Mouse (Mus musculus): Measurements from ENCODE around the gene Tdrd1. TPM values are rescaled to one million over a fixed set of nuclear protein-coding genes. Genes with fewer than 3 reads are reported as not detected.

Gene Tdrd1
- polyA plus RNA-seq, 1 experiment = 0.09 TPM

DNA sequence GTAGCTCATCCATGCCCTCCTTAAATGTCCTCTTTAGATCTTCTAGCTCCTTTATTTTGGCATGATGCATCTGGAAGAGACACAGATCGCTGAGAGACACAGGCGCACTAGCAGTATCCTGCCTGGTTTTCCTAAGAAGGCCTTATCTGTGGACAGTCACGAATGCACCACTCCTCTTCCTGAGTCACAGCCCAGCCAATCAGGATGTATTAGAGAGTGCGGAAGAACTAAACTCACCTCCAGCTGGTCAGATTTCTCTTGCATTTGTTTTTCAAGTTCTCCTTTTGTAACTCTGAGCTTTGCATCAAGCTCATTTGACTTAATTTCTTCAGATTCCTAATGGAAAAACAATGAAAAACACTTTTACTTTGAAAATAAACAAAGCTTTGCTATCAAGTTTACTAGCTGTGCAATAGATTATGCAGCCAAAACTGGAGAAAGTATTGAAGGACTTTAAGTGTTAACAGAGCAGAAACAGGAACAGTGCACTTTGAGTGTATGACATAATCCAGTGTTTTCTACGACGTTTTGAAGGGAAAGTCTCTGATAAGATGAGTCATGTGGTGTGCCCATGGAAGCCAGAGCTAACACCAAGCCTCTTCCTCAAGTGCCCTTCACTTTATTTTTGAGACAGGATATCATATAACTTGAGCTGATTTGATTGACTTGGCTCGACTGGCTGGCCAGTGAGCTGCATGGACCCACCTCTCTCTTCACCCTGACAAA, 24.9 kb upstream of the Tdrd1 start:
- Histone ChIP-seq H3K27me3 (ENCODE audit: control insufficient read depth, insufficient read depth, low read length) (no peaks in the 10 kb centered on the region), H3K4me1 (replicated peaks; ENCODE audit: control insufficient read depth, insufficient read depth, low read length) (no peaks in the 10 kb centered on the region), H3K27ac (ENCODE audit: control insufficient read depth, insufficient read depth, low read length) (no peak overlapping the region), H3K4me3 (ENCODE audit: control insufficient read depth, insufficient read depth, low read length) (no peak overlapping the region), H3K36me3 (ENCODE audit: control insufficient read depth, insufficient read depth, low read length) (peaks cover 41% of the 10 kb centered on the region)
- 89% methylated on average over 7 of the region's 7 CpGs for WGBS
- TF ChIP-seq CTCF (IDR thresholded peaks at IDR 0.05; ENCODE audit: borderline replicate concordance, control insufficient read depth, extremely low read depth, insufficient read depth, low read length, poor library complexity) = no peak
- TF ChIP-seq POLR2A (IDR thresholded peaks at IDR 0.05; ENCODE audit: control insufficient read depth, extremely low read depth, insufficient read depth, low read length, poor library complexity) = no peak
- no peak for DNase-seq

GRCm38 (mm10) chr19:56801656-56802351, 24.2 kb upstream of the Tdrd1 start:
- H3K4me3 ChIP-seq (ENCODE audit: control insufficient read depth, insufficient read depth, low read length) = no peak overlapping the region
- no peak for DNase-seq
- peaks cover 41% of the 10 kb centered on the region for H3K36me3 ChIP-seq (ENCODE audit: control insufficient read depth, insufficient read depth, low read length)
- TF ChIP-seq CTCF (IDR thresholded peaks at IDR 0.05; ENCODE audit: borderline replicate concordance, control insufficient read depth, extremely low read depth, insufficient read depth, low read length, poor library complexity) = no peak
- TF ChIP-seq POLR2A (IDR thresholded peaks at IDR 0.05; ENCODE audit: control insufficient read depth, extremely low read depth, insufficient read depth, low read length, poor library complexity) = no peak
- 96% methylated on average over 10 of the region's 10 CpGs for WGBS
- H3K27me3 ChIP-seq (ENCODE audit: control insufficient read depth, insufficient read depth, low read length) = no peaks in the 10 kb centered on the region
- no peaks in the 10 kb centered on the region for H3K4me1 ChIP-seq (replicated peaks; ENCODE audit: control insufficient read depth, insufficient read depth, low read length)
- H3K27ac ChIP-seq (ENCODE audit: control insufficient read depth, insufficient read depth, low read length) = no peak overlapping the region

GRCm38 (mm10) chr19:56802352-56802746, 23.7 kb upstream of the Tdrd1 start:
- H3K27ac ChIP-seq (ENCODE audit: control insufficient read depth, insufficient read depth, low read length) = no peak overlapping the region
- no peaks in the 10 kb centered on the region for H3K4me1 ChIP-seq (replicated peaks; ENCODE audit: control insufficient read depth, insufficient read depth, low read length)
- peaks cover 43% of the 10 kb centered on the region for H3K36me3 ChIP-seq (ENCODE audit: control insufficient read depth, insufficient read depth, low read length)
- 94% methylated on average over 3 of the region's 3 CpGs for whole genome bisulfite sequencing
- no peaks in the 10 kb centered on the region for H3K27me3 ChIP-seq (ENCODE audit: control insufficient read depth, insufficient read depth, low read length)
- H3K4me3 ChIP-seq (ENCODE audit: control insufficient read depth, insufficient read depth, low read length) = no peak overlapping the region
- DNase-seq = no peak
- TF ChIP-seq POLR2A (IDR thresholded peaks at IDR 0.05; ENCODE audit: control insufficient read depth, extremely low read depth, insufficient read depth, low read length, poor library complexity) (no peak), CTCF (IDR thresholded peaks at IDR 0.05; ENCODE audit: borderline replicate concordance, control insufficient read depth, extremely low read depth, insufficient read depth, low read length, poor library complexity) (no peak)

DNA sequence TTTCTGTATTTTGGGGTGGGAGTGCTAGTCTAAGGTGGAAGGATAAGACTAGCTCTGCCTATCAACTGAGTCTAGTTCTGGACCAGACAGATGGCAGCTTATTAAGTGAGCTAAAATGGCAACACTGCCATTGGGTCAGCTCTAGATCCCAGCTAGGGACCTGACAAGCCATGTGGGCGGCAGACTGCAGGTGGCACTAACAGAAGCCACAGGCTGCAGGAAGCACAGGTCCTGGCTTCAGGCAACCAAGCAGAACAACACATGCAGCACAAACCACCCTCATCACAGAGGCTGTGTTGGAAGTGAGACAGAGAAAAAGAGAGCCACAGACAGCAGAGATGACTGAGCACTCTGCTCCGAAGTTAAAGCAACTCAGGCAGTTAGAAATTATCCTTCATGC, 20.6 kb upstream of the Tdrd1 start:
- TF ChIP-seq CTCF (IDR thresholded peaks at IDR 0.05; ENCODE audit: borderline replicate concordance, control insufficient read depth, extremely low read depth, insufficient read depth, low read length, poor library complexity) (no peak), POLR2A (IDR thresholded peaks at IDR 0.05; ENCODE audit: control insufficient read depth, extremely low read depth, insufficient read depth, low read length, poor library complexity) (no peak)
- WGBS = 56% methylated on average over 2 of the region's 2 CpGs
- Histone ChIP-seq H3K27ac (ENCODE audit: control insufficient read depth, insufficient read depth, low read length) (no peak overlapping the region), H3K4me3 (ENCODE audit: control insufficient read depth, insufficient read depth, low read length) (no peak overlapping the region), H3K27me3 (ENCODE audit: control insufficient read depth, insufficient read depth, low read length) (no peaks in the 10 kb centered on the region), H3K4me1 (replicated peaks; ENCODE audit: control insufficient read depth, insufficient read depth, low read length) (no peaks in the 10 kb centered on the region), H3K36me3 (ENCODE audit: control insufficient read depth, insufficient read depth, low read length) (peaks cover 28% of the 10 kb centered on the region)
- no peak for DNase-seq

DNA sequence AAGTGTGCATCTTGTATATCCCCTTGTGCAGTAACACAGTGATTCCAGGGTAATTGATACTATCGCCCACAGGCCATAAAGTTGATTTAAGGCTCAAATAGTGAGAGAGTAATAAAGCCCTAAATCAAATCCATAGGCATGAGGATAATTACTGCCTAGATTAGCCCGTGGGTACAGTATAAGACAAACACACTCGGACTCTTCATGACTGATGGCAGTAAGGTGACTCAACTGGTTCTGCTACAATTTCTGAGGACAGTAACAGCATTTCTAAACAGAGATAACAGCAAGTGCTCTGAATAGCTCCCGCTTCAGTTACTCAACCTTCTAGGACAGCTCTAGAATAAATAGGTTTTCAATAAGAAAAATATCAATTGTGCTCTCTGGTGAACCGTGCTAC, 18.9 kb upstream of the Tdrd1 start:
- Histone ChIP-seq H3K4me3 (ENCODE audit: control insufficient read depth, insufficient read depth, low read length) (no peak overlapping the region), H3K4me1 (replicated peaks; ENCODE audit: control insufficient read depth, insufficient read depth, low read length) (no peaks in the 10 kb centered on the region), H3K27me3 (ENCODE audit: control insufficient read depth, insufficient read depth, low read length) (no peaks in the 10 kb centered on the region), H3K27ac (ENCODE audit: control insufficient read depth, insufficient read depth, low read length) (no peak overlapping the region), H3K36me3 (ENCODE audit: control insufficient read depth, insufficient read depth, low read length) (peaks cover 14% of the 10 kb centered on the region)
- WGBS = 94% methylated on average over 5 of the region's 5 CpGs
- TF ChIP-seq CTCF (IDR thresholded peaks at IDR 0.05; ENCODE audit: borderline replicate concordance, control insufficient read depth, extremely low read depth, insufficient read depth, low read length, poor library complexity) (no peak), POLR2A (IDR thresholded peaks at IDR 0.05; ENCODE audit: control insufficient read depth, extremely low read depth, insufficient read depth, low read length, poor library complexity) (no peak)
- DNase-seq = no peak

GRCm38 (mm10) chr19:56808771-56809170, 17.2 kb upstream of the Tdrd1 start:
- Histone ChIP-seq H3K4me3 (ENCODE audit: control insufficient read depth, insufficient read depth, low read length) (no peak overlapping the region), H3K27me3 (ENCODE audit: control insufficient read depth, insufficient read depth, low read length) (no peaks in the 10 kb centered on the region), H3K36me3 (ENCODE audit: control insufficient read depth, insufficient read depth, low read length) (peaks cover 14% of the 10 kb centered on the region), H3K27ac (ENCODE audit: control insufficient read depth, insufficient read depth, low read length) (no peak overlapping the region), H3K4me1 (replicated peaks; ENCODE audit: control insufficient read depth, insufficient read depth, low read length) (no peaks in the 10 kb centered on the region)
- WGBS = 88% methylated on average over 5 of the region's 5 CpGs
- no peak for DNase-seq
- TF ChIP-seq POLR2A (IDR thresholded peaks at IDR 0.05; ENCODE audit: control insufficient read depth, extremely low read depth, insufficient read depth, low read length, poor library complexity) (no peak), CTCF (IDR thresholded peaks at IDR 0.05; ENCODE audit: borderline replicate concordance, control insufficient read depth, extremely low read depth, insufficient read depth, low read length, poor library complexity) (0 out of 2 replicates have a peak, but pooled peaks have one; percentile 14)
